ENCODE assay signal across 8 mouse cellular contexts in genomic region chr12:76152389-76152788, GRCm38 (mm10). TPM values are rescaled to one million over a fixed set of nuclear protein-coding genes. Genes with fewer than 3 reads are reported as not detected.
DNase-seq lines count a peak whose midpoint lies in the region; ATAC-seq lines count a peak whose summit lies in the region.
"Not testable (repeated sequence)": the region's sequence is repeated elsewhere in the genome, so short reads cannot be mapped to it uniquely, and the experiment has no call there.

No protein-coding gene starts in this region.

- 7% methylated on average over 30 of the region's 30 CpGs for WGBS in heart, embryonic 12.5 days
- WGBS in intestine, embryonic 14.5 days, result 11% methylated on average over 30 of the region's 30 CpGs
- WGBS in limb, embryonic 13.5 days, result 15% methylated on average over 30 of the region's 30 CpGs
- WGBS in neural tube, embryonic 13.5 days, result 18% methylated on average over 30 of the region's 30 CpGs

- in situ Hi-C loops in ES-E14 (cut with MboI; ENCODE audit: low sequenced_read_pairs in 2 of 2, unreplicated experiment in 2 of 2), result not testable (repeated sequence)

- peak overlapping the region; percentile 52; the same call in 1 of the 2 replicates for H3K9ac ChIP-seq in ES-E14 (ENCODE audit: insufficient read depth, low read depth, low read length, poor library complexity, severe bottlenecking)
- H3K9ac ChIP-seq in heart, embryonic 12.5 days, result peak overlapping the region; percentile 41; the same call in 1 of the 2 replicates
- H3K9ac ChIP-seq in intestine, embryonic 14.5 days (ENCODE audit: low read length), result 0 out of 2 replicates have a peak overlapping the region, but pooled peaks have one; percentile 16
- H3K9ac ChIP-seq in limb, embryonic 13.5 days, result peak overlapping the region; percentile 45; the same call in 1 of the 2 replicates
- H3K9ac ChIP-seq in neural tube, embryonic 13.5 days, result peak overlapping the region; percentile 64; the same call in 1 of the 2 replicates

- not testable (repeated sequence) for H3K36me3 ChIP-seq in ES-E14 (ENCODE audit: control insufficient read depth, insufficient read depth, low read length, poor library complexity, severe bottlenecking); heart, embryonic 12.5 days; intestine, embryonic 14.5 days (ENCODE audit: control insufficient read depth, insufficient read depth, low read length); limb, embryonic 13.5 days; neural tube, embryonic 13.5 days

- not testable (repeated sequence) for H3K27ac ChIP-seq in ES-E14 (ENCODE audit: insufficient read depth, low read depth, low read length, poor library complexity, severe bottlenecking); heart, embryonic 12.5 days (ENCODE audit: poor library complexity, severe bottlenecking); intestine, embryonic 14.5 days (ENCODE audit: low read depth); limb, embryonic 13.5 days; neural tube, embryonic 13.5 days (replicated peaks)

- H3K9me3 ChIP-seq in ES-E14 (ENCODE audit: control insufficient read depth, insufficient read depth, low read depth, low read length); heart, embryonic 12.5 days (replicated peaks); intestine, embryonic 14.5 days (ENCODE audit: control insufficient read depth, low read length); limb, embryonic 13.5 days; neural tube, embryonic 13.5 days: not testable (repeated sequence)

- H3K27me3 ChIP-seq in heart, embryonic 12.5 days (replicated peaks); intestine, embryonic 14.5 days (replicated peaks; ENCODE audit: control insufficient read depth, insufficient read depth, low read length); neural tube, embryonic 13.5 days: not testable (repeated sequence)
- H3K27me3 ChIP-seq in limb, embryonic 13.5 days, result peaks cover 25% of the 10 kb centered on the region

- not testable (repeated sequence) for DNase-seq in ES-E14 (ENCODE audit: low read depth, low spot score)
- peak; percentile 65 to 68 for DNase-seq in cerebellum, postnatal 14 days
- peak; percentile 56 for DNase-seq in intestine, embryonic 14.5 days (ENCODE audit: low spot score)

- H3K4me2 ChIP-seq in heart, embryonic 12.5 days, result peak overlapping the region; percentile 74
- peak overlapping the region; percentile 55 for H3K4me2 ChIP-seq in intestine, embryonic 14.5 days (ENCODE audit: low read length)
- peak overlapping the region; percentile 63 for H3K4me2 ChIP-seq in limb, embryonic 13.5 days (replicated peaks)
- peak overlapping the region; percentile 59 for H3K4me2 ChIP-seq in neural tube, embryonic 13.5 days

- ATAC-seq in erythroid progenitor cell, adult 5-6 weeks (replicated peaks; ENCODE audit: low FRiP score, poor library complexity, severe bottlenecking), result 0 out of 2 replicates have a peak, but pooled peaks have one; percentile 52
- not testable (repeated sequence) for ATAC-seq in heart, embryonic 12.5 days (ENCODE audit: insufficient number of reproducible peaks, low FRiP score); intestine, embryonic 14.5 days (replicated peaks; ENCODE audit: low FRiP score, low TSS enrichment, low read depth); limb, embryonic 13.5 days (ENCODE audit: low FRiP score, low read depth); neural tube, embryonic 13.5 days (ENCODE audit: low read depth)
- ATAC-seq in megakaryocyte progenitor cell, adult 5-6 weeks (replicated peaks; ENCODE audit: poor library complexity), result peak; percentile 44; the same call in 1 of the 2 replicates

- not testable (repeated sequence) for H3K4me1 ChIP-seq in ES-E14 (ENCODE audit: control insufficient read depth in 2 of 2, insufficient read depth in 2 of 2, low read length in 2 of 2, poor library complexity in 1 of 2); intestine, embryonic 14.5 days (replicated peaks; ENCODE audit: control insufficient read depth, insufficient read depth, low read length); limb, embryonic 13.5 days; neural tube, embryonic 13.5 days (replicated peaks)
- H3K4me1 ChIP-seq in heart, embryonic 12.5 days (replicated peaks), result peaks cover 11% of the 10 kb centered on the region

- H3K4me3 ChIP-seq in ES-E14 (ENCODE audit: insufficient read depth in 1 of 2, low read depth in 1 of 2, low read length in 2 of 2, poor library complexity in 1 of 2, severe bottlenecking in 1 of 2), result peak overlapping the region; percentile 67 to 69
- H3K4me3 ChIP-seq in heart, embryonic 12.5 days, result peak overlapping the region; percentile 45
- H3K4me3 ChIP-seq in intestine, embryonic 14.5 days (ENCODE audit: low read depth, low read length), result peak overlapping the region; percentile 29
- H3K4me3 ChIP-seq in limb, embryonic 13.5 days, result peak overlapping the region; percentile 39
- H3K4me3 ChIP-seq in neural tube, embryonic 13.5 days, result peak overlapping the region; percentile 35

RNA-seq across cellular contexts. Expression of gene Esr2, which starts 24.7 kb away (rescaled TPM):
- total RNA-seq in ES-E14 (2012; rRNA removed), result 0.16 and 0.22 TPM in 2 replicates
- total RNA-seq in erythroid progenitor cell, adult 5-6 weeks (2015; ENCODE audit: low replicate concordance), result not detected in 2 replicates
- total RNA-seq in erythroid progenitor cell, adult 5-6 weeks (2017; ENCODE audit: low replicate concordance), result not detected in 2 replicates
- 0.36 and 0.46 TPM in 2 replicates for polyA plus RNA-seq in heart, embryonic 12.5 days (2016; fragmentation: Nextera tagmentation; extraction: Ambion mirVana)
- not detected in 2 replicates for polyA plus RNA-seq in intestine, embryonic 14.5 days (2014; fragmentation: Nextera tagmentation; extraction: Ambion mirVana)
- polyA plus RNA-seq in limb, embryonic 13.5 days (2015; fragmentation: Nextera tagmentation; extraction: Ambion mirVana), result 0.41 and 0.43 TPM in 2 replicates
- total RNA-seq in megakaryocyte progenitor cell, adult 5-6 weeks (2015), result not detected in 2 replicates
- not detected in 2 replicates for total RNA-seq in megakaryocyte progenitor cell, adult 5-6 weeks (2017)
- 0.10 and 0.27 TPM in 2 replicates for polyA plus RNA-seq in neural tube, embryonic 13.5 days (2015; fragmentation: Nextera tagmentation; extraction: Ambion mirVana)
